Mouse (Mus musculus) kidney, adult 11 months (tissue): ENCODE results near the gene Ncam1.

Experiments used
- DNase-seq: peaks from one replicate; pipeline ENCODE4 v3.0.0; 2022

Gene Ncam1

DNA sequence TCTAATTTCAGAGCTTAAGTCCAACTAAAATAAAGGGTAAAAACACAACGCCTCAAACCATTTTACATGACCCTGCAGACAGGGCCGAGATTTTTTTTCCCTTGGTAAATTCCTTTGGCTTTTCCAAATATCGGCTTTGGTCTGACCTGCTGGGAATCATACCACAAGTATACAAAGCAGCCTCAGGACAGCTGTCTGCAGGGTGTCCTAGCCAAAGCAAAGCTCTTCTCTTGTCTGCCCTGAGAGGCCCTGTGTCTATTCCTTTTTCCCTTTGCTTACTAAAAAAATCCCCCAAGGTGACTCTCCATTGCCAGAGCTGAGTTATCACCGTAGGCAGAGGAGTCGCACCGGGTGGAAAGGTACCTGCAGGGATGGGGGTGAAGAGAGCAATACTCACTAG, 262.1 kb downstream of the Ncam1 start:
- DNase-seq, result no peak

DNA sequence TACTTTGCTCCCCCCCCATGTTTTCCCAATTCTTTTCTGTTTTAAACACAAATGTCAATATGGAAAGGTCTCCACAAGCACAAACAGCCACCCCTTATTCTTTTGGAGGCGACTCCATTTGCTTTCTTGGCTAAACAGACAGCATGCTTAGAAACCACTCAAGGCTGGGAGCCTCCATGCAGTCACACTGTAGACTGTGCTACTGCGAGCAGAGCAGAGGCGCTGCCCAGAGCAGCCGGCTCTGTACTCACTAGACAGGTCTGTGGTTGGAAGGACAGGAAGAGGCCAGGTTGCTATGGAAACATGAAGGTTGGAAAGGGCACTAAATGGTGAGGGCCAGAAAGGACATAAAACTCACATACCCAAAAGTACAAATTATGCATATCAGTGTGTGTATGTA, 263.8 kb downstream of the Ncam1 start:
- DNase-seq, result no peak

DNA sequence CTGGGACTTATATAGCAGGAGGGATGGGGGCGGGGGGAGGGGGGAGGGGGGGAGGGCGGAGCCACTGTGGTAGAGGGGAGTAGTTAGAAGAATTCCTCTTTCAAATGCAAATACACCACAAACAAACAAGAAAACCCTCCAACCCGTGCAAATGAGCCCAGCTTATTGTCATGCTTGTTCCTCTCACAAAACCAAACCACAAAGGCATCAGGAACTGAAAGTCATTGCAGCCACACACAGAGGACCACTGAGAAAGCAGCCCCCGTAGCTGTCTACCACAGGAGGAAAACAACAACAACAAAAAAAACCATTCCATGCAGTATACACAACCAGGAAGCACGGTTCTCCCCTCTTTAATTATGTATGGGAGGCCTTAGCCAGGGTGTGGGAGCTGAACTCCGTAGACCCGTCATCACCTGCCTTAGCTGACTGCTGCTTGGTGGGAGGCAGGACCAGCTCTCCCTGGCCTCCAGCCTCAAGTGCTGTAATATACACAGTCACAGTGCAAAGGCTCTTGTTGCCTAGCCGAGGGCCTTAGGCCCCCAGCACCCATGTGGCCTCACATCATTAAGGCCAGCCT, 264.7 kb downstream of the Ncam1 start:
- no peak for DNase-seq

DNA sequence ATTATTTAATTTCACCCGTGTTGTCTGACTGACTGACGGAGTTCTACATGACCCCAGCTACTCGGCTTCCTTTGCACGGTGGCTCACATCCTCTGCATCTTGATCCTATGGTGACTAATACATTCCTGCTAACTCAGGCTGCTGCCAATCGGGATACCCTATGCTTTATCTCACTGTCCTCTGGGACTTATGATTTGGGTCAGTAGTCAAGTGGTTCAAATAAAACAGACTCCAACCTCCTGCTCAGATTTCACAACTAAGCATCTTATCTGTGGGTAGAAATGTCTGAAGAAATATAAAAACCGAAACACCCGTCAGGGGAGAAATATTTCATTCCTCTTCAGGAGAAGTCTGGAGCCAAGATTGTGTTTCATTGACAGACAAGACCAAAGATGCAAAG, 265.3 kb downstream of the Ncam1 start:
- DNase-seq, result no peak

DNA sequence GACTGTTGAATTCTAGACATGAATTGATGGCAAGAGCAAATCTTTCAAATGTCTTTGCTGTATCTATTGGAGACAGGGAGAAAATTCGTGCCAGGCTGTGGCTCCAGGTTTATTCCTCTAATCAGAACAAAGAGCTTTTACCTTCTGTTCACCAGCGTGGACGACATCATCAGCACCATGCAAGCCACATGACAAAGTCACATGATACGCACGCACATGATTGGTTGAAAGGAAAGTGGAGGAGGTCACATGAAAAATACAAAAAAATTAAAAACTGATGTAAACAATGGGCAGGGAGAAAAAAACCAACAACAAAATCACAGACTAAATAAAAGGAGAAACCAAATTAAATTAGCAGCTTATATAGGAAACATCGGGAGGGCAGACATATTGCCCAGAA, 266.9 kb downstream of the Ncam1 start:
- DNase-seq, result no peak

DNA sequence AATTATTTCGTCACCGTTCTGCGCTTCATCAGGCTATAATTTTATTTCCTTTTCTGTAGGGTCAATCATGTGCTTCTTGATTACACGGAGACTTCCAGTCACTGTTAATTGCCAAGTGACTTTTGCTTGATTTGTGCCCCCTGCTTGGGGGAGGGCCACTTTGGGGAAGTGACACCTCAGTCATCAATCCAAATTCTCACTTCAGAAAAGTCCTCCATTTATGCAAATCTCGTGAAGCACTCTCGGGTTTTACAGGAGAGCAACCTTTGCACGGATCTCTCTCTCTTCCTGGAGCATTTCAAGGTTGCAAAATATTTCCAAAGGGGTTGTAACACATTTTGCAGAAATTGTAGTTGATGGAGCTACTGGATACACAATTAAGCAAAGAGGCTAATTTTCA, 267.5 kb downstream of the Ncam1 start:
- no peak for DNase-seq

DNA sequence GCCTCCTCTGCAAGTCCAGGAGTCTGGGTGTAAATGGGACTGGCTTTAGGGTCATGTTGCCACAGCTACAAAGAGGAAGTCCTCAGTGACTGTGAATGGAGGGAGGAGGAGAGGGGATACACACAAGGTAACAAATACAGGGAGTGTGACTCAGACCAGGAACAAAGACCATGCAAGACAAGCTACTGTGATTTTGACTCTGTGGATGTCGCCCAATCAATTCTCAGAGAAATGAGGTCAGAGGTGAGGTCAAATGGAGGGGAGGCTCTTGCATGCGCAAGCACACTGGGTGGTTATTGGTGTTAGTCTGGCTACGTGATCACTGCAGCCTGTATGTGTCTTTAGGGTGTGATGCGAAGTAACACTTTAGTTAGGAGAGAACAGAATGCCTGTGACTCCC, 268.0 kb downstream of the Ncam1 start:
- no peak for DNase-seq

DNA sequence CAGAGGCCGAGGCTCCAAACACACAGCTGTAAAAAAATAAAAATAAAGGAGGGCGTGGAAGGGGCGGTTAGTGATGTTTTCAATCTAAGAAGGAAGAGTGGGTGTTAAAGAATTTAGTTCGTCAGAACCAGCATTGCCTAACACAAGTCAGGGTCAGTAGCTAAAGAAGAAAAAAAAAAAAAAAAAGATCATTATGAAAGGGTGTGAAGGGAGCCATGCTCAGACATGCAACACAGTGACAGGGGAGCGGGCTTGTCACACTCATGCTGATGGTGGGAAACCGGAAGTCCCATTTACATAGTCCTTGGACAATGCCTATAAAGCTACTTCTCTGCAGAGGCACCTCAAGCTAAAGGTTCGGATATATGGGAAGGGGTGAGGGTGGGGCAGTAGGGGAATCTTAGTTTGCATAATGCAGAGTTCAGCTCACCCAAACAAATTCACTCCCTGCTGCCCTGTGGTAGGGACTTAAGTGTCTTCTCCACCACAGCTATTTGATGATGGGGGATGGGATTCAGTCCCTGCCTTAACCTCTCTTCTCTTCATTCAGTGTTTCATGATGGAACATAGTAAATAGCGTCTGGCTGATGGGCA, 269.3 kb downstream of the Ncam1 start:
- DNase-seq, result no peak

DNA sequence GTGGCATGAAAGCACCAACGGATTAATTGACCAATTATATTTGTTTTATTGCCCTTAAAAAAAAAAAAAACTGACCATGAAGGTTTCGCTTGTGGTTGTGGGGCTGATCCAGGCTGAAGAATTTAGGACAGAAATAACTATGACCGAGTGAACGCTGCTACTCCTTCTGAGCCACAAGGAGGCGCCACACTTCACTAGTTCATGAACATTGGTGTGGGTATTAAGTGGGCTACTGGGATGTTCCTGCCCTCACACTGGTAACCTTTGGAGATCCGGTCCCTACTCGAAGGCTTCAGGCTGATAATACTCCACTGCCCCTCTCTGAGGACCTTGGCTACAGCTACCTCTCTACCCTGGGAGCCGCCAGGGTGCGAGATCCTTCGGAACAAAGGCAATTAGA, 269.8 kb downstream of the Ncam1 start:
- DNase-seq, result no peak

DNA sequence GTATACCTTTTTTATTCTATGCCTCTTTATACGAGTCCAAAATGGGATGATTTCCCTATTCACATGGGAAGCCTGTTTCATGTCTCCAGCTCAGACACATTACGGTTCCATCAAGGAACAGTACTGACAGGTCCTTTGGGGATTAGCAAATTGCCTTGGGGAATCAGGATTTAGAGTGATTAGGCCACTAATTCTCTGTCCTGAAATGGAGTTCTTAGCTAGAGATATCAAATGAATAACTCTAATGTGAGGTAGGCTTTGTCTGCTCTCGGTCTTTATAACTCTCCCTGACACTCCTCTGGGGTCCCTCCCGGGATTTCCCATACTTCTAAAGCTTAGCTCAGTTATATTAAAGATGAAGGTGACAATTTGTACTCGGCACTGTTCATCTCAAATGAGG, 270.7 kb downstream of the Ncam1 start:
- no peak for DNase-seq

DNA sequence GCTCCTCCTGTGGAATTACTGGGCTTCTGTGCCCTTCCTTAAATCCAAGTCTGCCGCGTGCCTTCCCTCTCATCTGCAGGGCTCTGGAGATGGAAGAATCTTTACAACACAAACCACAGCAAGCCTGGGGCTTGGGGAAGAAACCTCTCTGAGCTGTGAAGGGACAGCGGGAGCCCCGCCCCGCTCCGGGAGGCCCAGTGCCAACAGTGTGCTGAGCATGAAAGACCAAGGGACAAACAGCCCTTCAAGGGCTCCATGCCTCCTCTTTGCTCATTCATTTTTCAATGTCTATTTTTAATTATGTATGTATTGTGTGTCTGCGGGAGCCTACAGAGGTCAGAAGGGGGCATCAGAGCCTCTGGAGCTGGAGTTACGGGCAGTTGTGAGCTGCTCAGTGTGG, 271.4 kb downstream of the Ncam1 start:
- DNase-seq, result no peak

DNA sequence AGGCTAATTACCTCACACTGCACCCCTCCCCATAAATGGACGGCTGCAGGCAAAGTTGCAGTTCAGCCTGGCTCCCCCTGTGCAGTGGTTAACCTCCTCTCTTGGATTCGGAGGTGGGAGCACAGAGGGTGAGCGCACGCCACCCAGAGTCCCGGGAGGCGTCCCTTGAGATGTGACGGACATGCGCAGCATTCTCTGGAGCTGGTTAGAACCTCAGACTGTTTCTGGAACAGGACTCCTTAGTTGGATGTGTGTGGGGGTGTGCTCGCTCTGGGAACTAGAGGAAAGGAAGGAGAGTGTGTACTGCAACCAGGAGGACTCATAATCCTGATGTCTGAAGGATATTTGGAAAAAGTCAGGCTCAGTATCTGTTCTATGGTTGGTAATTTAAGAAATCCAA, 274.0 kb downstream of the Ncam1 start:
- no peak for DNase-seq

DNA sequence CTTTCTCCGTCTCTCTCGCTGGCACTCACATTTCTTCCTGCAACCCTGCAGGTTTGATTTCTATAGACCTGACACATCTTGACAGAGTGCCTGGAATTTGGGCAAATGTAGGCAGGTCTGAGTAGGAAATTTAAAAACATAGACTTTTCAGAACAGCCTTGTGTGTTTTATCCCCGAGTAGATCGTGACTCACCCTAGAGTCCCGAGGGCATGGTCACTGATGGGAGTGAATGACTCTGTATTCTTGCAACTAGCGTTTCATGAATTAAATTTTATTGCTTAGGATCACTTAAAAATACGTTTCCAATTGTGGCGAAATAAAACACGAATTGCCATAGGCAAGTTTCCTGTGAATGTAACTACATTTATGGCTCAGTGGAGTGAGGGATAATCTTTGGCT, 274.8 kb downstream of the Ncam1 start:
- DNase-seq, result no peak

DNA sequence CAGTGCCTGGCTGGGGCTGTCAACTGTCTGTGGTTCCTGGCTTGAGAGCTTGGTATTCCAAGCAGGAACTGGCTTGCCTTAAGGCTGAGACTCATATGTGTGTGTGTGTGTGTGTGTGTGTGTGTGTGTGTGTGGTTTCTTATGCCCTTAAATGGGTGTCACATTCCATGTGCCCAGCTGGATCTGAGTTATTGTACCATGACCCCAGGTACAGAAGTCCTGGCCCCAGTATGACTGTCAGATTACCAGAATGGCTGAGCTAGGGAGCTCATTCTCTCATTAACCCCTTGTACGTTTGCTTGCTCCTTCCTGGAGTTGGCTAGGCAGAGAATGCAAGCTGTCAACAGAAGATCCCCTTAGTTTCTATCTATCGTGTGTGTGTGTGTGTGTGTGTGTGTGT, 284.4 kb downstream of the Ncam1 start:
- peak; percentile 41 for DNase-seq

DNA sequence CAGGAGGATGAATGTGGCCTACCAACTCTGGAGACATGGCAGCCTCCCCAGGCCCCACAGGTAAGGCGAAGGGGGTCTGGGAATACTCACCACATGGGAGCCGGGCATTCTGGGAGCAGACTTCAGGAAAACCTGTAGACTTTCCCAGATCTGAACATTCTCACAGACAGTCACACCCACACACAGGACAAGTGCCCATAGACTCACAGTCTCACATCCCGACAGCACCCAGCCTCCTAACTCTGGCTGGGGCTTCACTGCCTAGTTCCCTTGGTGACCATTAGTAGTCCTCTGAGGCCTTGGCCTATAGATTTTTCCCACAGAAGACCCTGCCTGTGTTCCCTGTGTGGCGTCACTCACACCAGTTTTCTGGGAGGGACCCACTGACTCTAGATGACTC, 288.1 kb downstream of the Ncam1 start:
- no peak for DNase-seq

DNA sequence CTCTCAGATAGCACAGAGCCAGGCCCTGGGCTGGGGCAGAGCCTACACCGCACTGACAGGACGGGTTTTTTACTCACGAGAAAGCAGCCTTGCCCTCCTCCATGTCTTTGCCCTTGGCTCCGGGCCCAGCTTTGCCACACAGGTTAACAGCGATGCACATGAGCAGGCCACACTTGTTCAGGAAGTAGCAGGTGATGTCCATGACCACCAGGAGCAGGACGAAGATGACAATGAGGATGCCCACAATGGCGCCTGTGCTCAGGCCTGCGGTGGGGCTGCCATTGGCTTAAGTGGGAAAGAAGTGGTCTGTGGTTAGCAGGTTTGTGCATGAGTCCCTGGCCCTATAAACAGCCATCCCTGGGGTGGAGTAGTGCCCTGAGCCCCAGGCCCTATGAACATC, 289.1 kb downstream of the Ncam1 start:
- no peak for DNase-seq

DNA sequence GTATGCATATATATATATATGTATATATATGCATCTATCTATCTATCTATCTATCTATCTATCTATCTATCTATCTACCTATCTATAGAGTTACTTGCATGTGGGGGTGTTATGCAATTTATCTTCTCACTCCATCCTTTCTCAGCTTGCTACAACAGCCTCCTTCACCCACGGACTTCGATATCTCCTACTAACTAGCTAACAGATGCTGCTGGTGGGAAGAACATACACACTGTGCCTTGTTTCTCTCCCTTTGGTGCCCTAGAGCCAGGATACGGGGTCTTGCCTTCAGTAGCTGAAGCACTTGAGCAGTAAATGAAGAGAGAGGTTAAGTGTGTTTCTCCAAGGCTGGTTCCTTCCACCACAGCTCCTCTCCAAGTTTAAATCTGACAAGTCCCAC, 289.6 kb downstream of the Ncam1 start:
- DNase-seq, result no peak

DNA sequence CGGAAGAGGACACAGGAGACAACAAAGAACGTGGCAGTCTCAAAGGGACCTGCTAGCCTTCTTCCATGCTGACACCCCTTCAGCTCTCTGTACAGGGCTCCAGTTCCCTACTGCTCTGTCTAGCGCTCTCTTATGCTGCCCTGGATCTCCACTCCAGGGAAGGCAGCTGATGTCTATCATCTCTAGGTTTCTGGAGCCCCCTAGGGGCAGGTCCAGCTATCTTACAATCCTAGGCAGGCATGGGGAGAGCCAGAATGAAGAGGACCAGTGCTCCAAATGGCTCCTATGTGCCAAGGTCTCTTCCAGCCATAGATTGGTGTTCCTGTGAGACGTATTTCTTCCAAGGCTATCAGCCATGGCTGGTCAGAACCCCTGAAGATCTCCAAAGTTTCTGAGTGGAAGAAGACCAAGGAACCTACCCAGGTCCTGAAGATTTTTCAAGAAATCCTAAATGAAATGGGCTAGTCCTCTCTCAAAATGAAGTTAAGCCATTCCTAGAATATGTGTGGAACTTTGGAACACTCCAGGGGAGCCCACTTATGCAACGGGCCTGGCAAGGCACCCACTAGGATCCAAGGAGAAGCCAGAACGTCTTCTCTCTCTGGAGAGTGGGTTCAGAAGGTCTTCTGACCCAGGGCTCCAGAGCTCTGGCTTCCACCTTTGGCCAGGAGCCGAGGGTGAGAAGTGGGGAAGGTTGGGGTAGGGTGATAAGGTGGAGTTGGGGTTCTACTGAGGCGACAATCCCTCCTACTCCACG, 290.7 kb downstream of the Ncam1 start:
- DNase-seq, result peak; percentile 26

DNA sequence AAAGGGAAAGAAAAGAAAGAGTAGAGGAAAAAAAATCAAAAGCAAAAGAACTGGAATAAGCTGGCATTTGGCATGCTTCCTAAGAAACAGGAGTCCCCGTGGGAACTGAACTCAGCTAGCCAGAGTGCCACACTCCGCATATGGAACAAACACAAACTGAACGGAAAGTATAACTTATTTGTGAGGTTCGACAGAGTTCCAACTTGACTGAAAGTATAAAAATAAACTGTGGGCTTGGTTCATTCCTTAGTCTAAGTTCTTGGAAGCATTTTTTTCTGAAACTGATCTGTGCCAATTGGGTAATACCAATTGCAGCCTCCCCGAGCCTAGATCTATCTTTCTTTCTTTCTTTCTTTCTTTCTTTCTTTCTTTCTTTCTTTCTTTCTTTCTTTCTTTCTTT, 294.1 kb downstream of the Ncam1 start:
- DNase-seq, result no peak

DNA sequence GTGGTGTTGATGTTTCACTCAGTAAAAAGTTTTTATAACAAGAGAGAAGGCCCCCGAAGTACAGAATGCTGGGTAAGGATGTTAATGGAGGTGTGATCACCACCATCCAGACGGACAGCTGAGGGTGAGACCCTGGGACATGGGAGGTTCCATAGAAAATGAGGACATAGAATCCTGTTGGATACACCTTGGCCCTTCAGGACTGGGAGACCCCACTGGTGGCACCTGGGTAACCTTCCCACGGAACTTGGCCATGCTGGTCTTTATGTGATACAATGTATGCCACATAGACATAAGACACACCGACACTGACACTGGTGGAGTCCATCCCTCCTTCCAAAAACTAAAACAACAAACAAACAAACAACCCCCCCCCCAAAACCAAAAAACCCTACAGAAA, 296.5 kb downstream of the Ncam1 start:
- DNase-seq, result no peak

DNA sequence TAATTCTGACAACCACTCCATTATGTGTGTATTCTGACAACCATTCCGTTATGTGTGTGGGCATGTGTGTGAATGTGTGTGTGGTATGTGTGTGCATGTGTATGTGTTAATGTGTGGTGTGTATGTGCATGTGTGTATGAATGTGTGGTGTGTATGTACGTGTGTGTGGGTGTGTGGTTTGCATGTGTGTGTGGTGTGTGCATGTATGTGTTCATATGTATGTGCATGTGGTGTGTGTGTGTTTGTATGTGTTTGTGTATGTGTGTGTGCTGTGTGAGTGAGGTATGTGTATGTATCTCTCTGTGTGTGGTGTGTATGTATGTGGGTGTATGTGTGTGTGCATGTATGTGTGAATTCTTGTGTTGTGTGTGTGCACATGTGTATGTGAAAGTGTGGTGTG, 298.8 kb downstream of the Ncam1 start:
- no peak for DNase-seq

DNA sequence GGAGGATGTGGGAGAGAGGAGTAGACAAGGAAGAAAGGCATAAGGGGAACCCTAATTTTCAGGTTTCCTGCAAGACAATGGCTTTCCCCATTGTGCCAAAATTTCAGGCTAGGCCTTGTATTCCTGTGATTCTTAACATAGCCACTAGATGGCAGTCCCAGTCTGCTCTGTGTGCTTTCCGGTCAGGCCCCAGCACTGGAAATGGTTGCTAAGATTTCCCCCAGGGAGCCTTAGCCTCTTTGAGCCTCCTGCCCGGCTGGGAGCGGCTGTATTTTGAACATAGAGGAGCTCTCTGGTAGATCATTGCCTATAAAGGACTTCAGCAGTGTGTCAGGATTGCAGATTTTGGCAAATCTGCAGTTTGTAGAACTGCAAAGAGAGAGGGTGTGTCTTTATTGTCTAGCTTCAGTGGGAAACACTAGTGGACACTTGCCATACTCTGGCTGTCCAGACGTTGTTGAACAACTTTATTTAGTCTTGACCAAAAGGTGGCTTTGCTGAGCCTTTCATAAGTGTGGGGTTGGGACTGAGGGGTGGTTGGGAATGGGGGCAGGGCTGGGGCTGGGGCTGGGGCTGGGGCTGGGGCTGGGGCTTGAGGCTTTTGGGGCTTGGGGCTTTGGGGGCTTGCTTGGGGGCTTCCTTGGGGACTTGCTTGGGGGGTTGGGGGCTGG, 304.6 kb downstream of the Ncam1 start:
- peak; percentile 21 for DNase-seq

DNA sequence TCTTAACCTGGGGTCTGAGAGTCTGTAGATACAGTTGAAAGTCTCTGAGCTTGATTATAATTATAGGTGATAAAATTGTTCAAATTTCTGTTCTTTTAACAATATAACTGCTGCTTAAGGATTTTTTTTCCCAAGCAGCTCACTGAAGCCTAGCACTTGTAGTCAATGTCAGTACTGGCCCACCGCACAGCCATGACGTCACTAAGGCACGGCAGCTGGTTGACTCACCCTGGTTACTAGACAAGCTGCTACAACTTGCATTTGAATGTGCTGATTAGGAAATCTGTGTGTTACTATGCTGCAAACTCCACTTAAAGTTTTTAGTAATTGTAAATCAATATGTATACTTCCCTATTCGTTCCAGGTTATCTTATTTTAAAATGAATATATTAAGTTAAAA, 308.1 kb downstream of the Ncam1 start:
- DNase-seq, result no peak
